Mouse (Mus musculus): ENCODE measurements around the gene Lyplal1. TPM values are rescaled to one million over a fixed set of nuclear protein-coding genes. Genes with fewer than 3 reads are reported as not detected.

Gene Lyplal1
- polyA plus RNA-seq (2011; ENCODE audit: insufficient read depth, insufficient read length, low replicate concordance, missing spikeins): 0.83 and 4.1 TPM in 2 replicates

DNA sequence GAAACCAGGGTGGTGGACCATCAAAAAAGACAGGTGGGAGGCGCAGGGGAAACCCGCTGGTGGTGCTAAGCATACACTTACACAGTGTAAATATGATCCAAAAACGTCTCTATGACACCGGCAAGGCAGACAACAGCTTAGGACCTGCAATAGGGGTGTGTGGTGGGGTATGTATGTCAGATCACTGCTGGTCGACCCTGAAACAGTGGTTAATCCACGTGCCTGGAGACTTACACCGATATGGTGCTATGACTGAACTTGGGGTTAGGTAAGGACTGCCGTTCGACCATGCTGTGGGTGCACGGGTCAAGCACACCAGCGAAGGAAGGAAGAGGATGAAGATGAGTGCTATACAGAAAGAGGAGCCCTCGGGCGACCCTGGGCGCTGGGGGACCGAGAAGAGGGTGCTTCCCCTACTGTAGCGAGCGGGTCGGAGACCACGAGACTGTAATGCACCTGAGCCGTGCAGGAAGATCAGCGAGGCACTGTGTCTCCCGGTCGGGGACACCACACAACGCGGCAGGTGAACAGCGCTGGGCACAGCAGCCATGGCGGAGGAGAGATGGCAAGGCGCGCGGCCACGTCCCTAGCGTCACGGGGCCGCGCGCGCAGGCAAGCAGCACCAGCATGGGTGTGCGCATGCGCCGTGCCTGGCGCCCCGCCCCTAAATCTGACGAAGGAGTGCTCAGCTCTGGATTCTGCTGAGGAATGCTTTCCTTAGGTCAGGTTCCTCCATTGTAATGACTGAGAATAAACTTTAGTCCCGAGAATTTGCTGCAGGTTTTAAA, at the start of gene Lyplal1:
Gene Lyplal1 (minus strand): TSS at position 610 of the 788 bp plus-strand sequence.
- peaks cover 2% of the 10 kb centered on the region for H3K4me1 ChIP-seq (ENCODE audit: control insufficient read depth, insufficient read depth, low read length)
- H3K27ac ChIP-seq (ENCODE audit: control insufficient read depth, insufficient read depth, low read depth, low read length, poor library complexity): no peak within 1 kb of the TSS
- 4% methylated on average over 44 of the region's 44 CpGs for WGBS
- no peak for TF ChIP-seq POLR2A (IDR thresholded peaks at IDR 0.05; ENCODE audit: borderline replicate concordance, control insufficient read depth, low read depth, low read length)
- no peak for TF ChIP-seq CTCF (IDR thresholded peaks at IDR 0.05; ENCODE audit: control insufficient read depth, insufficient read depth, low read length)
- peak within 1 kb of the TSS; percentile 86 for H3K4me3 ChIP-seq (replicated peaks; ENCODE audit: control insufficient read depth, low read depth, low read length)

GRCm38 (mm10) chr1:186163616-186164015, 46.5 kb upstream of the Lyplal1 start:
- Histone ChIP-seq H3K4me3 (replicated peaks; ENCODE audit: control insufficient read depth, low read depth, low read length) (no peak overlapping the region), H3K27ac (ENCODE audit: control insufficient read depth, insufficient read depth, low read depth, low read length, poor library complexity) (no peak overlapping the region), H3K4me1 (ENCODE audit: control insufficient read depth, insufficient read depth, low read length) (no peaks in the 10 kb centered on the region)
- no peak for TF ChIP-seq POLR2A (IDR thresholded peaks at IDR 0.05; ENCODE audit: borderline replicate concordance, control insufficient read depth, low read depth, low read length)
- TF ChIP-seq CTCF (IDR thresholded peaks at IDR 0.05; ENCODE audit: control insufficient read depth, insufficient read depth, low read length): no peak
- WGBS: 67% methylated on average over 2 of the region's 2 CpGs

DNA sequence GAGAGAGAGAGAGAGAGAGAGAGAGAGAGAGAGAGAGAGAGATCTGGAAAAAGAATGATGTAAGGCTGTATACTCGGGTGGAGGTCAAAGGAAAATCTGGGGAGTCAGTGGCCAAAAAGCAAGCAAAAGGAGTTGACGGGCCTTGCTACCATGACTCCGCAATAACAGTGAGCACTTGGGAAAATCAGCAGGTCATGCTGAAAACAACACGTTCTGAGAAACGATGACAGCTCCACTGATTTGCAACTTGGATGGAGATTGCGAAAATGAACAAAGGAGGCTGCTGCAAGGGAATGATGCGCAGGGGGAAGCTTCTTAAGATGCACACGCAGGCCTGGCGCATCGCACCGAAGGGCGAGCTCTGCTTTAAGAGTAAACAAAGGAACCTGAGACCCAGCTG, 46.1 kb upstream of the Lyplal1 start:
- Histone ChIP-seq H3K4me1 (ENCODE audit: control insufficient read depth, insufficient read depth, low read length) (no peaks in the 10 kb centered on the region), H3K27ac (ENCODE audit: control insufficient read depth, insufficient read depth, low read depth, low read length, poor library complexity) (no peak overlapping the region), H3K4me3 (replicated peaks; ENCODE audit: control insufficient read depth, low read depth, low read length) (no peak overlapping the region)
- 75% methylated on average over 12 of the region's 12 CpGs for WGBS
- no peak for TF ChIP-seq POLR2A (IDR thresholded peaks at IDR 0.05; ENCODE audit: borderline replicate concordance, control insufficient read depth, low read depth, low read length)
- no peak for TF ChIP-seq CTCF (IDR thresholded peaks at IDR 0.05; ENCODE audit: control insufficient read depth, insufficient read depth, low read length)

- WGBS: 75% methylated on average over 5 of the region's 5 CpGs
- H3K4me3 ChIP-seq (replicated peaks; ENCODE audit: control insufficient read depth, low read depth, low read length): no peak overlapping the region
- H3K27ac ChIP-seq (ENCODE audit: control insufficient read depth, insufficient read depth, low read depth, low read length, poor library complexity): no peak overlapping the region
- TF ChIP-seq POLR2A (IDR thresholded peaks at IDR 0.05; ENCODE audit: borderline replicate concordance, control insufficient read depth, low read depth, low read length): no peak
- TF ChIP-seq CTCF (IDR thresholded peaks at IDR 0.05; ENCODE audit: control insufficient read depth, insufficient read depth, low read length): no peak
- H3K4me1 ChIP-seq (ENCODE audit: control insufficient read depth, insufficient read depth, low read length): no peaks in the 10 kb centered on the region
Observed at GRCm38 (mm10) chr1:186150376-186150775, 33.3 kb upstream of the Lyplal1 start.

DNA sequence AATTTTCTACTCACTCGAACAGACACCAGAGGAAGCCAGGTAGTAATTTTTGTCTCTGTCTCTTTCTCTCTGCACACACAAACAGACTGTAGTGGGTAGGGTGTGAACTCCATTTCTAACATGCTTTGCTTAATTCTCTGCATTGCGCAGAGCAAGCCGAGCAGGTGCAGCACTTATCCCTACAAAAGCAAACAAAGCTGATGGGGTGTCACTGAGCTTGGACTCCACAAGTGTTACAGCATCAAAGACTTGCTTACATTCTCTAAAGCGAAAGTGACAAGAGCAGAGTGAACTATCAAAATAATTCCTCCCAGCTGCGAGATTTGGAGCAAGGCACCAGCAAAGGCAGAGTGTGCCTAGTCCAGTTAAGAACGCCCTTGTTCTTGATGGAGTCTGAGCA, 28.3 kb upstream of the Lyplal1 start:
- 78% methylated on average over 6 of the region's 6 CpGs for WGBS
- TF ChIP-seq CTCF (IDR thresholded peaks at IDR 0.05; ENCODE audit: control insufficient read depth, insufficient read depth, low read length): no peak
- TF ChIP-seq POLR2A (IDR thresholded peaks at IDR 0.05; ENCODE audit: borderline replicate concordance, control insufficient read depth, low read depth, low read length): no peak
- H3K4me3 ChIP-seq (replicated peaks; ENCODE audit: control insufficient read depth, low read depth, low read length): no peak overlapping the region
- no peaks in the 10 kb centered on the region for H3K4me1 ChIP-seq (ENCODE audit: control insufficient read depth, insufficient read depth, low read length)
- H3K27ac ChIP-seq (ENCODE audit: control insufficient read depth, insufficient read depth, low read depth, low read length, poor library complexity): no peak overlapping the region

- H3K27ac ChIP-seq (ENCODE audit: control insufficient read depth, insufficient read depth, low read depth, low read length, poor library complexity): no peak overlapping the region
- WGBS: 56% methylated on average over 2 of the region's 2 CpGs
- TF ChIP-seq POLR2A (IDR thresholded peaks at IDR 0.05; ENCODE audit: borderline replicate concordance, control insufficient read depth, low read depth, low read length) (no peak), CTCF (IDR thresholded peaks at IDR 0.05; ENCODE audit: control insufficient read depth, insufficient read depth, low read length) (no peak)
- no peaks in the 10 kb centered on the region for H3K4me1 ChIP-seq (ENCODE audit: control insufficient read depth, insufficient read depth, low read length)
- H3K4me3 ChIP-seq (replicated peaks; ENCODE audit: control insufficient read depth, low read depth, low read length): no peak overlapping the region
Observed at GRCm38 (mm10) chr1:186140191-186140590, 23.1 kb upstream of the Lyplal1 start.

DNA sequence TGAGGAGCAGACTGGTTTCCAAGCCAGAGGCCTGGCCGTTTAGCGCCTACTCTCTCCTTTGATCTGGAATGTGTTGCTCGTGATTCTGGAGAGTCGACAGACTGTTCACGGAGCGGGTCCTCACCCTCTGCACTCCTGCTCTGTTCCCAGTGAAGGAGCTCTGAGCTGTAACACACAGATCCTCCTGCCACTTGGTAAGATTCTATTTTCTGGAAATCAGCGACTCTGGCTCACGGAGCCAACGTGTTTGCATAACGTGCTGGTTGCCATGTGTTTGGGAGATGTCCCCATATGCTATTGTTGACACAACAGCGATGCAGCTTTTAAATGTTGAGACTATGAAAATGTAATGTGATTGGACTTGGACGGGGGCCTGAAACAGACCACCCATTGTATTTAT, 20.8 kb upstream of the Lyplal1 start:
- H3K4me3 ChIP-seq (replicated peaks; ENCODE audit: control insufficient read depth, low read depth, low read length): no peak overlapping the region
- WGBS: 79% methylated on average over 12 of the region's 12 CpGs
- H3K27ac ChIP-seq (ENCODE audit: control insufficient read depth, insufficient read depth, low read depth, low read length, poor library complexity): no peak overlapping the region
- H3K4me1 ChIP-seq (ENCODE audit: control insufficient read depth, insufficient read depth, low read length): no peaks in the 10 kb centered on the region
- TF ChIP-seq CTCF (IDR thresholded peaks at IDR 0.05; ENCODE audit: control insufficient read depth, insufficient read depth, low read length): no peak
- no peak for TF ChIP-seq POLR2A (IDR thresholded peaks at IDR 0.05; ENCODE audit: borderline replicate concordance, control insufficient read depth, low read depth, low read length)

DNA sequence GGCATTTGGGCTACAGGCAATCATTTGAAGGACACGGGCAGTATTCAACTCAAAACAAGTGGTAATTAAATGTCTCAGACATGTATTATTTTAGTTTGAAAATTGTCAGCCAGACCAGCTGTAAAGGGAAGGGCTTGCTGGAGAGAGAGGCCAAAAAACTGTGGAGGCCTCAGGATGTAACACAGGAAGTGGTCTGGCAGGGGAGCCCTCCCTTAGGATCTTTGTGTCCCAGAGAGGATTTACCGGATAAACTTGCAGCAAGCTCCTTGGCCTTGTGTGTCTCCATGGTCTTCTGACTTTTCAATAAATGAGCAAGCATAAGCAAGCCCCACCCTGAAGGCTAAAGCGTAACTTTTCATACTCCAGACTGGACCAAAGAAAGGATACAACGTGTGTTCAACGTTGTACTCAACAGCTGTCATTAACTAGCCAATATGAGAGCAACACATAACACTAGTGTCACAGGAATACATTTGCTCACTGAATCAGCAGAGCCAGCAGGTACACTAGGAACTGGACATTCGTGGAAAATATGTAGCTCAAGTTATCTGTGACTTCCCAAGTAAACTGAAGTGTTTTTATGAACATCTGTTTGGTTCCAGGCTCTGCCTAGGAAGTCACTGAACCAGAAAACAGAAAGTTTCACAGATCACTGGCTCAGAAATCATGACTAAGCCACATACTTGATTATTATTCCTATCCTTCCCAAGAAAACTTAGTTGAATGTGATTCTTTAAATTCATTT, 19.7 kb upstream of the Lyplal1 start:
- Histone ChIP-seq H3K4me3 (replicated peaks; ENCODE audit: control insufficient read depth, low read depth, low read length) (no peak overlapping the region), H3K27ac (ENCODE audit: control insufficient read depth, insufficient read depth, low read depth, low read length, poor library complexity) (no peak overlapping the region), H3K4me1 (ENCODE audit: control insufficient read depth, insufficient read depth, low read length) (no peaks in the 10 kb centered on the region)
- 55% methylated on average over 6 of the region's 6 CpGs for WGBS
- no peak for TF ChIP-seq POLR2A (IDR thresholded peaks at IDR 0.05; ENCODE audit: borderline replicate concordance, control insufficient read depth, low read depth, low read length)
- no peak for TF ChIP-seq CTCF (IDR thresholded peaks at IDR 0.05; ENCODE audit: control insufficient read depth, insufficient read depth, low read length)
